Mouse (Mus musculus): ENCODE measurements at regions not wholly inside any gene's neighbourhood (a gene's known extent, or its start where the extent isn't known, plus 50 kb on each side); places are given as distances from the start of the nearest gene placed in this dataset.

DNA sequence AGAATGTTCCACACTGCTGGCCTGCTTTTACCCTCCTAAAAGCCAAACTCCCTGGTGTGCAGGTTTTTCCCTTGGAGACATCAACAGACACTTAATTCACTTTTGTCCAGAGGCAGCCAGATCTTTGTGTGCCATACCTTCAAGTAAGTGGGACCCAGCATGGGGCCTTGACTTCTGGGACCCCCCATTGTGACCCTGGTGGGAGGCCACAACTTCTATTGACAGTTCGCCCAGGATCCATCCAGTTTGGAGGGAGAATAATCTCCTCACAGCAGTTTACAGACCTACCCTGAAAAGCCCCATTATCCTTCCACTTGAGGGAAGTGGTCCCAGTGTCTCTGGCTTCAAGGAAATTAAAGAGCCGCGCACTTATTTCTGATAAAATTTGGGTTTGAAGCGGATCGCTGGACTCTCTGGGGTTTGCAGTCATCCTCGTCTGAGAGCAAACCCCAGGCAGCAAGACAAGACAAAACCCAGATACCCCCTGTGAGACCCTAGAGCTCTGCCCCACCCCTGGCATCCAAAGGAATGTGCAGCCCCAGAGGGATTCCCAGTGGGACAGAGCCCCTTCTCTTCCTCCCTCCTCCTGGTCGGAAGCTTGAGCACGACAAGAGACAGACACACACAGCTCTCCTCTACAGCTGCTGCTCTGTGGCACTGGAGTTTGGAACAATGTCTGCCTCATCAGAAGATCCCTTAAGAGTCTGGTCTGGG, 115.8 kb upstream of the Med13l start:
- 94% methylated on average over 8 of the region's 8 CpGs for WGBS
- Histone ChIP-seq H3K4me1 (ENCODE audit: control insufficient read depth, insufficient read depth, insufficient read length) (no peaks in the 10 kb centered on the region), H3K36me3 (ENCODE audit: control insufficient read depth, insufficient read depth, low read length) (no peaks in the 10 kb centered on the region), H3K27ac (ENCODE audit: insufficient read depth, low read length) (no peak overlapping the region), H3K27me3 (ENCODE audit: control insufficient read depth, insufficient read depth, low read length) (no peaks in the 10 kb centered on the region), H3K4me3 (ENCODE audit: extremely low read depth, insufficient read depth, insufficient read length) (no peak overlapping the region)
- TF ChIP-seq CTCF (IDR thresholded peaks at IDR 0.05; ENCODE audit: extremely low read depth, insufficient read depth, insufficient read length, insufficient replicate concordance) (no peak), POLR2A (IDR thresholded peaks at IDR 0.05; ENCODE audit: low read depth, low read length) (no peak)
- DNase-seq (ENCODE audit: low read depth in 1 of 2, low spot score in 2 of 2) = no peak

DNA sequence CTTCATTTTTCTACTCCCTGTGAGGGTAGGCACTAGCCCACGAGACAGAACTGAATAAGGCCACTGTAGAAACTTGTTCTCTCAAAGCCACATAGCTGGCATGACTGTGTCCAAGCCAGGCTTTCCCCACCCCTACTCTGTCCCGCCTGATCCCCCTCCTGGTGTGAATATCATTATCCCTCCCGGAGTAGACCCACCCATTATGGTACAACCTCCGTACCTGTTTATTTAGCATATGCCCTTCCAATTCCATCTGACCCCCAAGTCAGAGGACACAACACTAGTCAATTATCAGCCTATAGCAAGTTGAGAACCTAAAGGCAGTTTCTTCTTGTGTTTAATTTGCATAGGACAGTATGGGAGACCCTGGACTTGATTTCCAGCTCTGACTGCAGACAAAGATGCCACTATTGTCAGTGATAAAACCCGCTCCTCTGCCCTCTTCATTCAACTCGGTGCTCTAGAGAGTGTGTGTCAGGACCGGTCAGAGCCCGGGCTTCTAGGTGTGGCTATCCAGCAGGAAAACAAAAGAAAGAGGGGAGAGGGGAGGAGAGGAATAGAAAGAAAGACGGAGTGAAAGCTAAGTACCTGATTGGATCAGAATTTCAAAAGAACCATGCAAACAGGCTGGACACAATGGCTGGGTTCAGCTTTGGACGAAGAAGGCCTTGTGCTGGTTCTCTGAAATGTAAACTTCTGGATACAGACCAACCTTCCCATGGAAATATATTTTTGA, 115.1 kb upstream of the Med13l start:
- Histone ChIP-seq H3K27me3 (ENCODE audit: control insufficient read depth, insufficient read depth, low read length) (no peaks in the 10 kb centered on the region), H3K36me3 (ENCODE audit: control insufficient read depth, insufficient read depth, low read length) (no peaks in the 10 kb centered on the region), H3K4me3 (ENCODE audit: extremely low read depth, insufficient read depth, insufficient read length) (no peak overlapping the region), H3K4me1 (ENCODE audit: control insufficient read depth, insufficient read depth, insufficient read length) (no peaks in the 10 kb centered on the region), H3K27ac (ENCODE audit: insufficient read depth, low read length) (no peak overlapping the region)
- TF ChIP-seq POLR2A (IDR thresholded peaks at IDR 0.05; ENCODE audit: low read depth, low read length) (no peak), CTCF (IDR thresholded peaks at IDR 0.05; ENCODE audit: extremely low read depth, insufficient read depth, insufficient read length, insufficient replicate concordance) (no peak)
- WGBS = 89% methylated on average over 10 of the region's 10 CpGs
- DNase-seq (ENCODE audit: low read depth in 1 of 2, low spot score in 2 of 2) = no peak

DNA sequence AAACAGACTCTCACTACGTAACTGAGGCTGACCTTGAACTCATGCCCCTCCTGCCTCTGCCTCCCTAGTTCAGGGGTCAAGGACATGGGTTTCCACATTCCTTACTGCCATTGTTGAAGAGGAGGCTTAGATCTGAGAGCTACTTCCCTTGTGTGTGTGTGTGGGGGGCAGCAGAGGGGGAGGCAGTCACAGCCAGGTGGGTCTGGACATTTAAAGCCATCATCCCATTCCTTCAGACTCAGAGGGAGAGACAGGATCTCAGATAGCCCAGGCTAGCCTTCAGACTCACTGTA, 114.5 kb upstream of the Med13l start:
- no peaks in the 10 kb centered on the region for H3K4me1 ChIP-seq (ENCODE audit: control insufficient read depth, insufficient read depth, insufficient read length)
- H3K4me3 ChIP-seq (ENCODE audit: extremely low read depth, insufficient read depth, insufficient read length) = no peak overlapping the region
- no peak overlapping the region for H3K27ac ChIP-seq (ENCODE audit: insufficient read depth, low read length)
- WGBS = 88% methylated on average over 1 of the region's 1 CpGs
- H3K36me3 ChIP-seq (ENCODE audit: control insufficient read depth, insufficient read depth, low read length) = no peaks in the 10 kb centered on the region
- no peak for DNase-seq (ENCODE audit: low read depth in 1 of 2, low spot score in 2 of 2)
- TF ChIP-seq CTCF (IDR thresholded peaks at IDR 0.05; ENCODE audit: extremely low read depth, insufficient read depth, insufficient read length, insufficient replicate concordance) (no peak), POLR2A (IDR thresholded peaks at IDR 0.05; ENCODE audit: low read depth, low read length) (no peak)
- H3K27me3 ChIP-seq (ENCODE audit: control insufficient read depth, insufficient read depth, low read length) = no peaks in the 10 kb centered on the region

DNA sequence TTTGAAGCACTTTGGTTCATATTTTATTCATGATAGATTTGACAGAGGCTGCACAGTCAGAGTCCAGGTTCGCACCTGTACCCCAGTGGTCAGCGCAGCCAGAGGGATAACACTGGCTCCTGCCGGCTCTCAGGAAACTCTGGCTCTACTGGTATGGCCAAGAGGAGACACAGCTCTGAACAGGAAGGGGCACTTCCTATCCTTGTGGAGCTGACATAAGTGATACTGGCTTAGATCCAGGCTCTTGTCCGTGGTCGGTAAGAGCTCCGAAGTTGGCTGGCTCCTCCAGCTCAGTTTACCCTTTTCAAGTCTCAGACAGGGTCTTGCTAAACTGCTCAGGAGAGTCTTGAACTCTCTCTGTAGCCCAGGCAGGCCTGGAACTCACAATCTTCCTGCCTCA, 113.6 kb upstream of the Med13l start:
- no peak for DNase-seq (ENCODE audit: low read depth in 1 of 2, low spot score in 2 of 2)
- Histone ChIP-seq H3K4me1 (ENCODE audit: control insufficient read depth, insufficient read depth, insufficient read length) (no peaks in the 10 kb centered on the region), H3K27me3 (ENCODE audit: control insufficient read depth, insufficient read depth, low read length) (no peaks in the 10 kb centered on the region), H3K4me3 (ENCODE audit: extremely low read depth, insufficient read depth, insufficient read length) (no peak overlapping the region), H3K36me3 (ENCODE audit: control insufficient read depth, insufficient read depth, low read length) (no peaks in the 10 kb centered on the region), H3K27ac (ENCODE audit: insufficient read depth, low read length) (no peak overlapping the region)
- 69% methylated on average over 6 of the region's 6 CpGs for WGBS
- no peak for TF ChIP-seq POLR2A (IDR thresholded peaks at IDR 0.05; ENCODE audit: low read depth, low read length)
- TF ChIP-seq CTCF (IDR thresholded peaks at IDR 0.05; ENCODE audit: extremely low read depth, insufficient read depth, insufficient read length, insufficient replicate concordance) = no peak

GRCm38 (mm10) chr5:118447366-118447765, 113.1 kb upstream of the Med13l start:
- H3K36me3 ChIP-seq (ENCODE audit: control insufficient read depth, insufficient read depth, low read length) = no peaks in the 10 kb centered on the region
- no peak for TF ChIP-seq POLR2A (IDR thresholded peaks at IDR 0.05; ENCODE audit: low read depth, low read length)
- no peak for TF ChIP-seq CTCF (IDR thresholded peaks at IDR 0.05; ENCODE audit: extremely low read depth, insufficient read depth, insufficient read length, insufficient replicate concordance)
- no peaks in the 10 kb centered on the region for H3K4me1 ChIP-seq (ENCODE audit: control insufficient read depth, insufficient read depth, insufficient read length)
- no peak for DNase-seq (ENCODE audit: low read depth in 1 of 2, low spot score in 2 of 2)
- H3K27ac ChIP-seq (ENCODE audit: insufficient read depth, low read length) = no peak overlapping the region
- no peaks in the 10 kb centered on the region for H3K27me3 ChIP-seq (ENCODE audit: control insufficient read depth, insufficient read depth, low read length)
- H3K4me3 ChIP-seq (ENCODE audit: extremely low read depth, insufficient read depth, insufficient read length) = no peak overlapping the region
- 92% methylated on average over 5 of the region's 5 CpGs for WGBS

DNA sequence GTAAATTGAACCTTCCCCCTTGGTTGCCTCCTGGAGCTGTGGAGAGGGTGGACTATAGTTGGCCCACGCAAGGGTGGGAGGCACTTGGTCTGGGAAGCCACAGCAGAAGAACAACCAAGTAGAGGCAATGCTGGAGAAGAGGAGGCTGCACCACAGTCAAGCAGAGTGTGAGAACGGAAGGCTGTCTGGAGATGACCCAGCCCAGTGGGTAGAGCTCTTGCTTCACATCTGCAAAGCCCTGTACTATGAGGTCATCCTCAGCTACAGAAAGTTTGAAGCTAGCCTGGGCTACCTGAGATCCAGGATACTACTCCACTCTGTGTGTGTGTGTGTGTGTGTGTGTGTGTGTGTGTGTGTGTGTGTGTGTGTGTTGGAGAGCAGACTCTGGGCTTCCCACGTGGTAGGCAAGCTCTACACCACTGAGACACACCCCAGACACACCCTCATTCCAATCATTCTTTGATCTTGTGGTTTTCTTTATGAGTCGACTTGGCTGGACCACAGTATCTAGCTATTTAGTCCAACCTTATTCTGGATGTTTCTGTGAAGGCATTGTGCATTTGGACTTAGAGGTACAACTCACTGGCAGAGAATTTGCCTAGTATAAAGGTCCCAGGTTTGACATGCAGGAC, 111.5 kb upstream of the Med13l start:
- H3K27ac ChIP-seq (ENCODE audit: insufficient read depth, low read length) = no peak overlapping the region
- WGBS = 57% methylated on average over 4 of the region's 4 CpGs
- H3K27me3 ChIP-seq (ENCODE audit: control insufficient read depth, insufficient read depth, low read length) = no peaks in the 10 kb centered on the region
- TF ChIP-seq POLR2A (IDR thresholded peaks at IDR 0.05; ENCODE audit: low read depth, low read length) = no peak
- TF ChIP-seq CTCF (IDR thresholded peaks at IDR 0.05; ENCODE audit: extremely low read depth, insufficient read depth, insufficient read length, insufficient replicate concordance) = no peak
- H3K4me1 ChIP-seq (ENCODE audit: control insufficient read depth, insufficient read depth, insufficient read length) = no peaks in the 10 kb centered on the region
- DNase-seq (ENCODE audit: low read depth in 1 of 2, low spot score in 2 of 2) = no peak
- H3K4me3 ChIP-seq (ENCODE audit: extremely low read depth, insufficient read depth, insufficient read length) = no peak overlapping the region
- no peaks in the 10 kb centered on the region for H3K36me3 ChIP-seq (ENCODE audit: control insufficient read depth, insufficient read depth, low read length)

GRCm38 (mm10) chr5:118449893-118450292, 110.6 kb upstream of the Med13l start:
- H3K27ac ChIP-seq (ENCODE audit: insufficient read depth, low read length) = no peak overlapping the region
- WGBS = 77% methylated on average over 4 of the region's 4 CpGs
- H3K27me3 ChIP-seq (ENCODE audit: control insufficient read depth, insufficient read depth, low read length) = no peaks in the 10 kb centered on the region

More at GRCm38 (mm10) chr5:118449893-118450292, 110.6 kb upstream of the Med13l start:
- Histone ChIP-seq H3K36me3 (ENCODE audit: control insufficient read depth, insufficient read depth, low read length) (no peaks in the 10 kb centered on the region), H3K4me1 (ENCODE audit: control insufficient read depth, insufficient read depth, insufficient read length) (no peaks in the 10 kb centered on the region), H3K4me3 (ENCODE audit: extremely low read depth, insufficient read depth, insufficient read length) (no peak overlapping the region)
- no peak for TF ChIP-seq POLR2A (IDR thresholded peaks at IDR 0.05; ENCODE audit: low read depth, low read length)
- no peak for TF ChIP-seq CTCF (IDR thresholded peaks at IDR 0.05; ENCODE audit: extremely low read depth, insufficient read depth, insufficient read length, insufficient replicate concordance)
- no peak for DNase-seq (ENCODE audit: low read depth in 1 of 2, low spot score in 2 of 2)
